Mouse (Mus musculus): ENCODE data around the gene H2al1c.
"Not testable (repeated sequence)": the region's sequence is repeated elsewhere in the genome, so short reads cannot be mapped to it uniquely, and the experiment has no call there.

The H2al1c gene

GRCm38 (mm10) chrX:11305355-11305754 lies at the start of gene H2al1c:
H2al1c (plus strand) TSS chrX:11305655.
- not testable (repeated sequence) for DNase-seq

GRCm38 (mm10) chrX:11264918-11265317 lies 40.5 kb upstream of the H2al1c start:
- DNase-seq, result no peak

GRCm38 (mm10) chrX:11267791-11268190 lies 37.7 kb upstream of the H2al1c start:
- DNase-seq, result no peak

DNA sequence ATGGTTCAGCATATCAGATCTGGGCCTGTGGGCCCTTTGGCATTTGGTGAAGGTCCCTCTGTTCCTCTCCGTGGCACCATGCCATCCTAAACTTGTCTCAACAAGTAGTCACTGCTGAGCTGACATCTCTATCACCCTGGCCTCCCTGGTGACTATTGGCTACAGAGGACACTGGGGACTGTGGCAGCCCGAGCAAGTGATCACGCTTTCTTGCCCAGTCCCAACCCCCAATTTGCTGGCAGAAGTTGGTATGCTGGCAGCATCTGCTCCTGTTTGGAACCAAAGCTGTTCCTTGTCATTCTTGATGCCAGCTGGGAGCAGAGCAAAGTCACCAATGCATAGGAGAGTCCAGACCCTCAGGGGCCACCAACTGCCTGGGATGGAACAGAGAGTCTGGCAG lies 36.4 kb upstream of the H2al1c start:
- no peak for DNase-seq

- no peak for DNase-seq
These were observed 32.3 kb upstream of the H2al1c start for GRCm38 (mm10) chrX:11273190-11273589.

DNA sequence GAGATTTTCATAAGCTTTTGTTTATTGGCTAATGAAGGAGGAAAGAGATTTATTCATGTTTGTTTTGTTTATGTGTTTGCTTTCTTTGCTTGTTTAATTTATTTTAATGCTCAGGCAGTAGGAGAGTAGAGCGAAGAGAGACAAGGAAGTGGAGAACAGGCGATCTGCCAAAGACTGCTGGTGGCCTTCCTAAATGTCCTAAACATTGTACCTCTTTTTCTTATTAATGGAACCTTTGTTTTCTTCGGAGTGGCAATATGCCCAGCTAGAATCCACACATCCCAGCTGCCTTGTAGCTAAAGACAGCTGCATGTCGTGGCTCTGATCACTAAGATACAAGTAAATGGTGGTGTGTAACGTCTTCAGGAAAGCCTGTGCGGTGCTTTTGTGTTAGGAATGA lies 28.4 kb upstream of the H2al1c start:
- DNase-seq, result no peak

DNA sequence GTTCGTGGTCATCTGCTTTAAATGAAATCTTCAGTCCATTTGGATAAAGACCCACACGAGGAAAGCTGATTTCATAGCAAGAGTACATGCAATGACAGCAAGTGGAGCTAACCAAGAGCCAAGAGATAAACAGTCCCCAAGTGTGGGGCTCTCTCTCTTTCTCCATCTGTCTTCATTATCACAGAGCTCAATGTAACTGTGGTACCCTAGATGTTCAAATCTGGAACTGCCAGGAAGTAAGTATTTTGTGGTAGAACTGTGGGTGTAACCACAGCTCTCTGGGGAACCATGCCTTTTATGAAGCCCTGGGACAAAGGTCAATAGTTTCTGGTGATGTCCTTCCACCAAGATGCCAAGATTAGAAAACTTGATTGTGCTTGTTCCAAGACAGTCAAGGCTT lies 24.7 kb upstream of the H2al1c start:
- no peak for DNase-seq

DNA sequence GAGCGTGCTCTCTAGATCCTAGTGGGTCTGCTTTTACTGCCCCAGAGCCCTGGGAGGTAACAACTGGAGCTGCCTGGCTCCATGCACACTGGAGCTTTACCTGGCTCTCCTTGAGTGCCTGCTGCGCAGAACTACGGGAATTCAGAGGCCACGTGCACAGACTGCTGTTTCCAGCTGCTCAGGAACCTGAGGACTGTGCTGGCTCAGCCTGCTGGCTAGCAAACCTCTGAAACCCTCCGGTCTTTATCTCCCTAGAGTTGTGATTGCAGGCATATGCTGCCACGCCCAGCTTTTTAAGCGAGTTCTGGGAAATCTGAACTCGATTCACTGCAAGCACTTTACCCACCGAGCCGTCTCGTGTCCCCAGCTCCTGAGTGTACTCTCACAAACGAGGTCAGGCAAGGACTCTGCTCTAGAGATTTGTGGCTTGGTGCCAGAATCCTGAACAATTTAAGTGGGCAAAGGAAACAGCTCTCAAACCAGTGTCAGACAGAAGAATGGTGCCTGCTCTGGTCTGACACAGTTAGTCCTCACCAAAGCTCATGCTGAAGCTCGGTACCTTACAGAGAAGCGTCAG lies 17.1 kb upstream of the H2al1c start:
- peak; percentile 61 for DNase-seq

DNA sequence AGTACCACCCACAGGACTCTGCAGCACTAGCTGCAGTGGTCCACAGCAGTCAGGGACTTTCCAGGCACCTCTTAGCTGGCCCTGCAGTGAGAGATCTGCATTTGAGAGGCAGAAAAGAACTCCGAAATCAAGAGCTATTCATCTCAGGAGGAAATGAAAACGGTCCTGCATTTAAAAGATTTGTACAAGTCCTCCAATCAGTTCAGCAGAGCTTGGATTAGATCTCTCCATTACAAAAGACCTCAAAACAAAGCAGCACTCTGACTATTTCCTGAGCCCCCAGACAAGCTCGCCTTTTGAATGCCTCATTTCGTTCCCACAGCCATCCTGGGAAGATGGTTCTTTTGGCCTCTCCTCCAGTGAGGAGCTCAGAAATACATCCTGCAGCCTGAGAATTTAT lies 16.2 kb upstream of the H2al1c start:
- DNase-seq, result no peak

GRCm38 (mm10) chrX:11298957-11299356 lies 6.5 kb upstream of the H2al1c start, which contains the start of gene H2al1a:
H2al1a (plus strand) TSS chrX:11299257.
- not testable (repeated sequence) for DNase-seq

DNA sequence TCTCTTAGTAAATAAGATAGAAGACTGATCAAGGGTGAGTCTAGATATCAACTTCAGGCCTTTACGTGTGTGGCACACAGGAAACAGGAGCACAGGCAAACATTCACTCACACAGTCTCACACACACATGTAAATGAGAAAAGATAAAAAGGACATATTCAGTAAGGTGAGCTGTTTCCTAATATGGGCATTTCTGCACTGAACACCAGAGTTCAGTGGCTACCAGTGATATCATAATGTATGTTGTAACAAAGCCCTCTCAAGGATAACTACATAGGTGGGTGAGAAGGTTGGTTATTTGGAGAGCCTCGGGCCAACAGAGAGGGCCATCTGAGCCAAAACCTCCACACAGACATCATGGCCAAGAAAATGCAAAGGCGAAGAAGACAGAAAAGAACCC lies 3.3 kb upstream of the H2al1c start, which contains the start of gene H2al1b:
Gene H2al1b, plus strand, starts transcription at position 301 of the 400 bp plus-strand sequence.
- DNase-seq, result not testable (repeated sequence)

GRCm38 (mm10) chrX:11308524-11308923 lies 3.1 kb downstream of the H2al1c start, which contains the start of gene H2al1d:
H2al1d (plus strand) TSS chrX:11308824.
- not testable (repeated sequence) for DNase-seq

- not testable (repeated sequence) for DNase-seq
These were observed 6.2 kb downstream of the H2al1c start, which contains the start of gene H2al1e for GRCm38 (mm10) chrX:11311634-11312033. H2al1e (plus strand) TSS chrX:11311934.

DNA sequence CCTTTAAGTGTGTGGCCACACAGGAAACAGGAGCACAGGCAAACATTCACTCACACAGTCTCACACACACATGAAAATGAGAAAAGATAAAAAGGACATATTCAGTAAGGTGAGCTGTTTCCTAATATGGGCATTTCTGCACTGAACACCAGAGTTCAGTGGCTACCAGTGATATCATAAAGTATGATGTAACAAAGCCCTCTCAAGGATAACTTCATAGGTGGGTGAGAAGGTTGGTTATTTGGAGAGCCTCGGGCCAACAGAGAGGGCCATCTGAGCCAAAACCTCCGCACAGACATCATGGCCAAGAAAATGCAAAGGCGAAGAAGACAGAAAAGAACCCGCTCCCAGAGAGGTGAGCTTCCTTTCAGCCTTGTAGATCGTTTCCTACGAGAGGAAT lies 9.4 kb downstream of the H2al1c start, which contains the start of gene H2al1f:
Gene H2al1f, plus strand, starts transcription at position 301 of the 400 bp plus-strand sequence.
- DNase-seq, result not testable (repeated sequence)

- not testable (repeated sequence) for DNase-seq
These were observed 12.5 kb downstream of the H2al1c start, which contains the start of gene H2al1g for GRCm38 (mm10) chrX:11317956-11318355. H2al1g (plus strand) TSS chrX:11318256.

DNA sequence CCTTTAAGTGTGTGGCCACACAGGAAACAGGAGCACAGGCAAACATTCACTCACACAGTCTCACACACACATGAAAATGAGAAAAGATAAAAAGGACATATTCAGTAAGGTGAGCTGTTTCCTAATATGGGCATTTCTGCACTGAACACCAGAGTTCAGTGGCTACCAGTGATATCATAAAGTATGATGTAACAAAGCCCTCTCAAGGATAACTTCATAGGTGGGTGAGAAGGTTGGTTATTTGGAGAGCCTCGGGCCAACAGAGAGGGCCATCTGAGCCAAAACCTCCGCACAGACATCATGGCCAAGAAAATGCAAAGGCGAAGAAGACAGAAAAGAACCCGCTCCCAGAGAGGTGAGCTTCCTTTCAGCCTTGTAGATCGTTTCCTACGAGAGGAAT lies 15.7 kb downstream of the H2al1c start, which contains the start of gene H2al1h:
Gene H2al1h, plus strand, starts transcription at position 301 of the 400 bp plus-strand sequence.
- DNase-seq, result not testable (repeated sequence)

GRCm38 (mm10) chrX:11324359-11324758 lies 18.9 kb downstream of the H2al1c start, which contains the start of gene H2al1i:
H2al1i (plus strand) TSS chrX:11324659.
- DNase-seq, result not testable (repeated sequence)

DNA sequence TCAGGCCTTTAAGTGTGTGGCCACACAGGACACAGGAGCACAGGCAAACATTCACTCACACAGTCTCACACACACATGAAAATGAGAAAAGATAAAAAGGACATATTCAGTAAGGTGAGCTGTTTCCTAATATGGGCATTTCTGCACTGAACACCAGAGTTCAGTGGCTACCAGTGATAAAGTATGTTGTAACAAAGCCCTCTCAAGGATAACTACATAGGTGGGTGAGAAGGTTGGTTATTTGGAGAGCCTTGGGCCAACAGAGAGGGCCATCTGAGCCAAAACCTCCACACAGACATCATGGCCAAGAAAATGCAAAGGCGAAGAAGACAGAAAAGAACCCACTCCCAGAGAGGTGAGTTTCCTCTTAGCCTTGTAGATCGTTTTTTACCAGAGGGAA lies 22.1 kb downstream of the H2al1c start, which contains the start of gene H2al1j:
Gene H2al1j, plus strand, starts transcription at position 301 of the 400 bp plus-strand sequence.
- DNase-seq, result not testable (repeated sequence)

- peak; percentile 8 for DNase-seq
These were observed 40.3 kb downstream of the H2al1c start for GRCm38 (mm10) chrX:11345762-11346161.

GRCm38 (mm10) chrX:11346756-11347155 lies 41.3 kb downstream of the H2al1c start:
- no peak for DNase-seq
